Mouse (Mus musculus) stomach, postnatal 0 days (tissue): Measurements from ENCODE around the gene Dgcr2.

ENCODE experiments used
- CTCF ChIP-seq: IDR thresholded peaks from 2 replicates; pipeline ENCODE4 v1.5.1; 2016; ENCODE audit warnings: antibody characterized with exemption, low read depth, mild to moderate bottlenecking, moderate library complexity
- EP300 ChIP-seq: optimal IDR thresholded peaks from 2 replicates; pipeline ENCODE3; 2016; ENCODE audit warnings: antibody characterized with exemption

- TF ChIP-seq CTCF: no peak
- TF ChIP-seq EP300: no peak
These were observed 55.9 kb downstream of the Dgcr2 start for GRCm38 (mm10) chr16:17842437-17842836.
